Mouse (Mus musculus): ENCODE data around the gene Cdkl3. TPM values are rescaled to one million over a fixed set of nuclear protein-coding genes. Genes with fewer than 3 reads are reported as not detected.

The Cdkl3 gene
- polyA plus RNA-seq (2015; fragmentation: Illumina TruSeq; extraction: RNeasy Lipid Tissue Mini Kit (QIAGEN cat#74804); ENCODE audit: low read depth, low replicate concordance): 14.7 TPM

GRCm38 (mm10) chr11:52003772-52004528 lies at the start of gene Cdkl3:
TSS of gene Cdkl3 (plus strand) at chr11:52004221.

GRCm38 (mm10) chr11:51967443-51968401 lies 36.3 kb upstream of the Cdkl3 start, which contains the start of gene Cdkn2aipnl:
TSS of gene Cdkn2aipnl (plus strand) at chr11:51967661.

GRCm38 (mm10) chr11:52000290-52000962 lies 3.6 kb upstream of the Cdkl3 start, which contains the start of gene Ube2b:
TSS of gene Ube2b (minus strand) at chr11:52000762.

GRCm38 (mm10) chr11:52098398-52098946 lies 94.5 kb downstream of the Cdkl3 start, which contains the start of gene Ppp2ca:
TSS of gene Ppp2ca (plus strand) at chr11:52098681.

Other genes starting within 250 kb of the Cdkl3 start
- 8.4 TPM for gene Sec24a, start 240.6 kb upstream of the Cdkl3 start, polyA plus RNA-seq (2015; fragmentation: Illumina TruSeq; extraction: RNeasy Lipid Tissue Mini Kit (QIAGEN cat#74804); ENCODE audit: low read depth, low replicate concordance)
- gene Sar1b, start 240.5 kb upstream of the Cdkl3 start, polyA plus RNA-seq (2015; fragmentation: Illumina TruSeq; extraction: RNeasy Lipid Tissue Mini Kit (QIAGEN cat#74804); ENCODE audit: low read depth, low replicate concordance): 148 TPM
- 24.6 TPM for gene Jade2, start 146.6 kb upstream of the Cdkl3 start, polyA plus RNA-seq (2015; fragmentation: Illumina TruSeq; extraction: RNeasy Lipid Tissue Mini Kit (QIAGEN cat#74804); ENCODE audit: low read depth, low replicate concordance)
- 63.4 TPM for gene Cdkn2aipnl, start 36.6 kb upstream of the Cdkl3 start, polyA plus RNA-seq (2015; fragmentation: Illumina TruSeq; extraction: RNeasy Lipid Tissue Mini Kit (QIAGEN cat#74804); ENCODE audit: low read depth, low replicate concordance)
- gene Ube2b, start 3.5 kb upstream of the Cdkl3 start, polyA plus RNA-seq (2015; fragmentation: Illumina TruSeq; extraction: RNeasy Lipid Tissue Mini Kit (QIAGEN cat#74804); ENCODE audit: low read depth, low replicate concordance): 335 TPM
- 155 TPM for gene Ppp2ca, start 94.5 kb downstream of the Cdkl3 start, polyA plus RNA-seq (2015; fragmentation: Illumina TruSeq; extraction: RNeasy Lipid Tissue Mini Kit (QIAGEN cat#74804); ENCODE audit: low read depth, low replicate concordance)
- gene Olfr1373, start 141.3 kb downstream of the Cdkl3 start, polyA plus RNA-seq (2015; fragmentation: Illumina TruSeq; extraction: RNeasy Lipid Tissue Mini Kit (QIAGEN cat#74804); ENCODE audit: low read depth, low replicate concordance): not detected
- not detected for gene Olfr1371, start 209.8 kb downstream of the Cdkl3 start, polyA plus RNA-seq (2015; fragmentation: Illumina TruSeq; extraction: RNeasy Lipid Tissue Mini Kit (QIAGEN cat#74804); ENCODE audit: low read depth, low replicate concordance)
- 788 TPM for gene Skp1a, start 227.8 kb downstream of the Cdkl3 start, polyA plus RNA-seq (2015; fragmentation: Illumina TruSeq; extraction: RNeasy Lipid Tissue Mini Kit (QIAGEN cat#74804); ENCODE audit: low read depth, low replicate concordance)

Data from brain, adult 10 weeks (tissue).